Mouse (Mus musculus): Measurements from ENCODE around the gene Nox4.
"Not testable (repeated sequence)": the region's sequence is repeated elsewhere in the genome, so short reads cannot be mapped to it uniquely, and the experiment has no call there.

Nox4 gene

GRCm38 (mm10) chr7:87374322-87374721 is 128.4 kb downstream of the Nox4 start:
- no peak for DNase-seq (ENCODE audit: low spot score)

- no peak for DNase-seq (ENCODE audit: low spot score)
These were observed 129.0 kb downstream of the Nox4 start for GRCm38 (mm10) chr7:87374935-87375334.

GRCm38 (mm10) chr7:87397023-87397422 is 151.1 kb downstream of the Nox4 start:
- no peak for DNase-seq (ENCODE audit: low spot score)

GRCm38 (mm10) chr7:87411373-87411772 is 165.5 kb downstream of the Nox4 start:
- DNase-seq (ENCODE audit: low spot score): not testable (repeated sequence)

GRCm38 (mm10) chr7:87413271-87413670 is 167.4 kb downstream of the Nox4 start:
- no peak for DNase-seq (ENCODE audit: low spot score)
